Mouse (Mus musculus) hindbrain, embryonic 10.5 days (tissue): ENCODE data around the gene Mymx. TPM values are rescaled to one million over a fixed set of nuclear protein-coding genes. Genes with fewer than 3 reads are reported as not detected.

Experiments used
- DNase-seq: peaks from one replicate; pipeline ENCODE4 v3.0.0-alpha.2; 2017; ENCODE audit warnings: low spot score
- H3K27ac ChIP-seq: fragments of 300-500 bp; sonication (generic); 2 replicates; pipeline ENCODE4 v1.5.1; 2016; ENCODE audit warnings: mild to moderate bottlenecking, moderate library complexity
- H3K27me3 ChIP-seq: fragments of 300-500 bp; sonication (generic); 2 replicates; pipeline ENCODE4 v1.6.1; 2016; ENCODE audit warnings: mild to moderate bottlenecking; ENCODE audit not compliant: poor library complexity, insufficient read depth, severe bottlenecking
- H3K36me3 ChIP-seq: fragments of 300-500 bp; sonication (generic); 2 replicates; pipeline ENCODE4 v1.6.1; 2016; ENCODE audit warnings: mild to moderate bottlenecking, moderate library complexity
- H3K4me1 ChIP-seq: fragments of 300-500 bp; sonication (generic); replicated peaks from 2 replicates; pipeline ENCODE4 v1.6.1; 2016; ENCODE audit warnings: mild to moderate bottlenecking
- H3K4me3 ChIP-seq: fragments of 300-500 bp; sonication (generic); 2 replicates; pipeline ENCODE4 v1.5.1; 2016; ENCODE audit warnings: mild to moderate bottlenecking, moderate library complexity
- H3K9me3 ChIP-seq: fragments of 300-500 bp; sonication (generic); 2 replicates; pipeline ENCODE4 v1.6.1; 2016; ENCODE audit warnings: mild to moderate bottlenecking, moderate library complexity
- WGBS: fragments of 180-500 bp; shearing (Covaris S2); methylation state at CpG from one replicate; pipeline ENCODE4 v1.1.7; 2016; 5-methylcytosine and 5-hydroxymethylcytosine counted together
- polyA plus RNA-seq: library from polyadenylated mRNA; unstranded; fragments of >200 nt; fragmentation: Nextera tagmentation; extraction: Ambion mirVana; gene quantifications from 2 replicates; pipeline ENCODE4 v1.2.1, GENCODE M21; 2016

Mymx gene
- polyA plus RNA-seq, 1 experiment from 2014 or later, result not detected

- H3K36me3 ChIP-seq, result peaks cover 20% of the 10 kb centered on the region
- no peak for DNase-seq
- WGBS, result 58% methylated on average over 8 of the region's 8 CpGs
- H3K27ac ChIP-seq, result peak overlapping the region; percentile 60
- no peaks in the 10 kb centered on the region for H3K9me3 ChIP-seq
- H3K27me3 ChIP-seq, result peaks cover 52% of the 10 kb centered on the region
- peak overlapping the region; percentile 69 for H3K4me3 ChIP-seq
- peaks cover 71% of the 10 kb centered on the region for H3K4me1 ChIP-seq
These were observed 9.1 kb downstream of the Mymx start for GRCm38 (mm10) chr17:45592606-45593431.

- 50% methylated on average over 16 of the region's 16 CpGs for WGBS
- peaks cover 62% of the 10 kb centered on the region for H3K4me1 ChIP-seq
- peaks cover 2% of the 10 kb centered on the region; the same call in 1 of the 2 replicates for H3K9me3 ChIP-seq
- peak overlapping the region; percentile 69 for H3K4me3 ChIP-seq
- DNase-seq, result no peak
- peak overlapping the region; percentile 36 for H3K27ac ChIP-seq
- H3K36me3 ChIP-seq, result peaks cover 26% of the 10 kb centered on the region
- H3K27me3 ChIP-seq, result peaks cover 43% of the 10 kb centered on the region
These were observed 9.9 kb downstream of the Mymx start for GRCm38 (mm10) chr17:45591701-45592605.

- WGBS, result 79% methylated on average over 6 of the region's 6 CpGs
- Histone ChIP-seq H3K36me3 (peaks cover 38% of the 10 kb centered on the region), H3K4me3 (no peak overlapping the region), H3K9me3 (peaks cover 8% of the 10 kb centered on the region; the same call in 1 of the 2 replicates), H3K27me3 (peaks cover 28% of the 10 kb centered on the region), H3K4me1 (peaks cover 58% of the 10 kb centered on the region), H3K27ac (no peak overlapping the region)
- no peak for DNase-seq
These were observed 11.5 kb downstream of the Mymx start for GRCm38 (mm10) chr17:45590410-45590809.

- peaks cover 58% of the 10 kb centered on the region for H3K4me1 ChIP-seq
These were observed 12.1 kb downstream of the Mymx start for GRCm38 (mm10) chr17:45589844-45590243.

GRCm38 (mm10) chr17:45589236-45589635, 12.7 kb downstream of the Mymx start:
- Histone ChIP-seq H3K27me3 (peaks cover 17% of the 10 kb centered on the region), H3K27ac (no peak overlapping the region)
- 98% methylated on average over 7 of the region's 7 CpGs for whole genome bisulfite sequencing

More at GRCm38 (mm10) chr17:45589844-45590243, 12.1 kb downstream of the Mymx start:
- H3K27me3 ChIP-seq, result peaks cover 23% of the 10 kb centered on the region
- H3K9me3 ChIP-seq, result peaks cover 8% of the 10 kb centered on the region; the same call in 1 of the 2 replicates
- DNase-seq, result no peak
- no peak overlapping the region for H3K27ac ChIP-seq
- H3K36me3 ChIP-seq, result peaks cover 38% of the 10 kb centered on the region
- 92% methylated on average over 8 of the region's 8 CpGs for WGBS
- H3K4me3 ChIP-seq, result no peak overlapping the region

GRCm38 (mm10) chr17:45588370-45588769, 13.5 kb downstream of the Mymx start:
- no peak for DNase-seq
- no peak overlapping the region for H3K4me3 ChIP-seq
- peaks cover 8% of the 10 kb centered on the region; the same call in 1 of the 2 replicates for H3K9me3 ChIP-seq
- 92% methylated on average over 7 of the region's 7 CpGs for WGBS
- no peak overlapping the region for H3K27ac ChIP-seq
- peaks cover 54% of the 10 kb centered on the region for H3K4me1 ChIP-seq
- H3K36me3 ChIP-seq, result peaks cover 38% of the 10 kb centered on the region
- H3K27me3 ChIP-seq, result peaks cover 8% of the 10 kb centered on the region

More at GRCm38 (mm10) chr17:45589236-45589635, 12.7 kb downstream of the Mymx start:
- H3K4me1 ChIP-seq, result peaks cover 58% of the 10 kb centered on the region
- DNase-seq, result no peak
- H3K4me3 ChIP-seq, result no peak overlapping the region
- H3K36me3 ChIP-seq, result peaks cover 38% of the 10 kb centered on the region
- peaks cover 8% of the 10 kb centered on the region; the same call in 1 of the 2 replicates for H3K9me3 ChIP-seq

GRCm38 (mm10) chr17:45586449-45586837, 15.5 kb downstream of the Mymx start:
- no peaks in the 10 kb centered on the region for H3K27me3 ChIP-seq
- peak; percentile 39 for DNase-seq
- no peak overlapping the region for H3K4me3 ChIP-seq
- 99% methylated on average over 3 of the region's 3 CpGs for WGBS
- H3K36me3 ChIP-seq, result peaks cover 38% of the 10 kb centered on the region
- peaks cover 38% of the 10 kb centered on the region for H3K4me1 ChIP-seq
- peak overlapping the region; percentile 81; the same call in 1 of the 2 replicates for H3K27ac ChIP-seq
- peaks cover 8% of the 10 kb centered on the region; the same call in 1 of the 2 replicates for H3K9me3 ChIP-seq

GRCm38 (mm10) chr17:45585725-45586448, 16.0 kb downstream of the Mymx start:
- 65% methylated on average over 23 of the region's 23 CpGs for WGBS
- peaks cover 8% of the 10 kb centered on the region; the same call in 1 of the 2 replicates for H3K9me3 ChIP-seq
- no peaks in the 10 kb centered on the region for H3K27me3 ChIP-seq
- H3K27ac ChIP-seq, result peak overlapping the region; percentile 81
- peaks cover 38% of the 10 kb centered on the region for H3K36me3 ChIP-seq
- no peak for DNase-seq
- peaks cover 37% of the 10 kb centered on the region for H3K4me1 ChIP-seq
- peak overlapping the region; percentile 9; the same call in 1 of the 2 replicates for H3K4me3 ChIP-seq

- Histone ChIP-seq H3K27ac (peak overlapping the region; percentile 81), H3K4me1 (peaks cover 36% of the 10 kb centered on the region), H3K4me3 (peak overlapping the region; percentile 20; the same call in 1 of the 2 replicates), H3K27me3 (no peaks in the 10 kb centered on the region), H3K36me3 (peaks cover 38% of the 10 kb centered on the region), H3K9me3 (peaks cover 8% of the 10 kb centered on the region; the same call in 1 of the 2 replicates)
- DNase-seq, result peak; percentile 87
- WGBS, result 12% methylated on average over 14 of the region's 14 CpGs
These were observed 16.8 kb downstream of the Mymx start for GRCm38 (mm10) chr17:45584939-45585678.

- Histone ChIP-seq H3K36me3 (peaks cover 31% of the 10 kb centered on the region), H3K27ac (peak overlapping the region; percentile 81), H3K27me3 (no peaks in the 10 kb centered on the region), H3K4me3 (peak overlapping the region; percentile 20; the same call in 1 of the 2 replicates), H3K9me3 (peaks cover 8% of the 10 kb centered on the region; the same call in 1 of the 2 replicates), H3K4me1 (peaks cover 36% of the 10 kb centered on the region)
- WGBS, result 35% methylated on average over 12 of the region's 12 CpGs
- DNase-seq, result no peak
These were observed 17.6 kb downstream of the Mymx start for GRCm38 (mm10) chr17:45584096-45584896.
